Mouse (Mus musculus) layer of hippocampus, adult 2 months (tissue): Measurements from ENCODE around the gene Zfp462. TPM values are rescaled to one million over a fixed set of nuclear protein-coding genes. Genes with fewer than 3 reads are reported as not detected.
A peak's percentile ranks its signal among the peaks of the same experiment; 100 is the strongest.

Experiments
- DNase-seq, 2 experiments: peaks; one replicate each; pipeline ENCODE4 v3.0.0; 2022; ENCODE audit warnings: low spot score in 2 of 2
- H3K27ac ChIP-seq: fragments of 200-600 bp; 2 replicates; pipeline ENCODE4 v1.8.1; 2022
- H3K4me3 ChIP-seq: fragments of 200-600 bp; 2 replicates; pipeline ENCODE4 v1.8.1; 2022; ENCODE audit warnings: mild to moderate bottlenecking
- CTCF ChIP-seq: fragments of 200-600 bp; conservative IDR thresholded peaks from 2 replicates; pipeline ENCODE4 v1.8.1; 2022; ENCODE audit warnings: antibody characterized with exemption, mild to moderate bottlenecking, moderate library complexity
- total RNA-seq, 2 experiments: library from RNA; stranded (reverse); gene quantifications; 2 replicates each; pipeline ENCODE4 v1.2.3; 2021

The Zfp462 gene
- total RNA-seq, 2 experiments from 2014 or later: 66.7 to 68.8 TPM

GRCm38 (mm10) chr4:55042573-55042972 lies 97.7 kb downstream of the Zfp462 start:
- Histone ChIP-seq H3K4me3 (no peak overlapping the region), H3K27ac (no peak overlapping the region; the same call in 1 of the 2 replicates)
- no peak for DNase-seq
- no peak for TF ChIP-seq CTCF

GRCm38 (mm10) chr4:55047266-55047665 lies 102.4 kb downstream of the Zfp462 start:
- no peak overlapping the region for H3K4me3 ChIP-seq
- TF ChIP-seq CTCF: no peak
- DNase-seq: no peak

DNA sequence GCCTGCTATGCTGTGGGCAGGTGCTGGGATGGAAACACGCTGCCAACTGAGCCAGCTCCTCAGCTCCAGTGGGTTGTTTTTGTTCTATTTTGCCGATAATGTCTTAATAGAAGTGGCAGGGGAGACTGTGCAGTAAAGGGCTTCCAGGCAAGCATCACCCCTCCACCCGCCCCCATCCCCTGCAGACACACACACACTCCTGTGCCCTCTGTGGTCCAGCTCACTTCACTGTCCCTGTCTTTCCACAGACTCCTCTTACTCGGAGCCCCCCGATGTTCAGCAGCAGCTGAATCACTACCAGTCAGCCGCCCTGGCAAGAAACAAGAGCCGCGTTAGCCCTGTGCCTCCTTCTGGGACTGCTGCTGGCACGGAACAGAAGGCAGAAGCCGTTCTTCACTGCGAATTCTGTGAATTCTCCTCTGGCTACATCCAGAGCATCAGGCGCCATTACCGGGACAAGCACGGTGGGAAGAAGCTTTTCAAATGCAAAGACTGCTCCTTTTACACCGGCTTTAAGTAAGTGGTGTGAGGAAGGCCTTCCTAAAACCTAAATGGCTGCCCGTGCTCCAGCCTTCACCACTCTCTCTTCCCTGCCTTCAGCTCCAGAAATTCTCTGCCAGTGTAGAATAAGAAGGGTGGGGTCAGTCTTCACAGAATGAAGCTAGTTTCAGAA lies 105.2 kb downstream of the Zfp462 start:
- peak overlapping the region; percentile 76 for H3K27ac ChIP-seq
- H3K4me3 ChIP-seq: 0 out of 2 replicates have a peak overlapping the region, but pooled peaks have one; percentile 2
- peak; percentile 42 to 46 for DNase-seq
- no peak for TF ChIP-seq CTCF

More at GRCm38 (mm10) chr4:55047266-55047665, 102.4 kb downstream of the Zfp462 start:
- no peak overlapping the region for H3K27ac ChIP-seq

DNA sequence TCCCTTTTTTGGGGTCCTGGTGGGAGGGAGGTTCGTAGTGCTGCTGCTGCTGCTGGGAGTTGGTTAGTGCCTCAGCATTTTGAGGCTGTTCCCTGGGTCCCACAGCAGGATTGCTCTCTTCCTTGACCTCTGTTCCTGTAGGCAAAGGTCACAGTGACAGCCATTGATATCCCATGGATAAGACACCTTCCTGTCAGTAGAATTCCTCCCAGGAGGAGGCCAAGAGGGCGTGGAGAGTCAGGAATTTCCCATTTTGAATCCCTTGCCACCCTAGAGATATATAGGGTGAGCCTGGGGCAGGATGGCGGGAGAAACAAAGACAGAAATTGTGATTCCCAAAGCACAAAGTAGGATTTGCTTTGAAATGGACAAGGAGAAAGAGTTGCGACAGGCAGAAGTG lies 106.5 kb downstream of the Zfp462 start:
- Histone ChIP-seq H3K27ac (no peak overlapping the region), H3K4me3 (no peak overlapping the region)
- TF ChIP-seq CTCF: no peak
- no peak for DNase-seq

DNA sequence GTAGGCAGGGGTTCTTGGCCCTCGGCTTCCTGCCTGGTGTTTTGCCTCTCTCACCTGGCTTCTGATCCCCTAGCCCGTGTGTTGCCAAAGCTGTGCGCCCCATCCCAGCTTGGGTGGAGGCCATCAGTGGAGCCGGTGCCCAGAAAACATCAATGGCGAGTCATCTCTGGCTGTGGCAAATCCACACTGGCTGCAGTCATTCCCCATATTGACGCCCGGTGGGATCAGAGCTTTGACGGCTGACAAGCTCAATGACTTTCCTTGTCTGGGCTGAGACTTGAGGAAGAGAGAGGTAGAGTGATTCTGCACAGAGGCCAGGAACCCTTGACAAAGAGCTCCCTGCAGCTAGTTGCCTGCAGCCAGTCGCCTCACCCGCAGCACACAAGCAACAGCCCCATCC lies 107.8 kb downstream of the Zfp462 start:
- Histone ChIP-seq H3K4me3 (no peak overlapping the region), H3K27ac (no peak overlapping the region)
- DNase-seq: no peak
- TF ChIP-seq CTCF: no peak

- H3K27ac ChIP-seq: no peak overlapping the region
- no peak overlapping the region for H3K4me3 ChIP-seq
- DNase-seq: no peak
- peak; percentile 21; the same call in 1 of the 2 replicates for TF ChIP-seq CTCF
Observed at GRCm38 (mm10) chr4:55057666-55058455, 113.0 kb downstream of the Zfp462 start.

- no peak for DNase-seq
- TF ChIP-seq CTCF: no peak
- H3K27ac ChIP-seq: no peak overlapping the region
- no peak overlapping the region for H3K4me3 ChIP-seq
Observed at GRCm38 (mm10) chr4:55058901-55059300, 114.1 kb downstream of the Zfp462 start.

- H3K27ac ChIP-seq: no peak overlapping the region
- DNase-seq: no peak
- TF ChIP-seq CTCF: no peak
- H3K4me3 ChIP-seq: no peak overlapping the region
Observed at GRCm38 (mm10) chr4:55066341-55067170, 121.7 kb downstream of the Zfp462 start.

DNA sequence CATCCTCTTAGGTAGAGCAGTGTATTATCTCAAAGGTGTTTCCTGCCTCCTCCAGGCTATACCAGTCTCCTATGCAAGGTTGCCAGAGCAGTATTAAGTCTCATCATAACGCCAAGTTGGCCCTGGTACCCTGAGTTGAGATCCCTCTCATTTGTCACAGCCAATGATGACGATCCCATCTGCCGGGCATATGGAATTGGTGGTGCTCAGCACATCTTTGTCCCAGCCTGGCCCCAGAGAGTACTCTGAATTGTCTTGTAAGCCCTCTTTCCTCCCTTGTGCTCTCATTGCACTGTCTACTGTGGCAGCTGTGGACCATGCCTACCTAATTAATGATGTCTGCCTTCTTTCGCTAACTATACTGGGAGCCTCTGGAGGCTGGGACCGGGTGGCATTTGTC lies 126.7 kb downstream of the Zfp462 start:
- no peak for DNase-seq
- Histone ChIP-seq H3K27ac (no peak overlapping the region), H3K4me3 (no peak overlapping the region)
- no peak for TF ChIP-seq CTCF

- Histone ChIP-seq H3K27ac (peak overlapping the region; percentile 78), H3K4me3 (no peak overlapping the region)
- peak; percentile 64 to 76 for DNase-seq
- no peak for TF ChIP-seq CTCF
Observed at GRCm38 (mm10) chr4:55077133-55077889, 132.5 kb downstream of the Zfp462 start.

DNA sequence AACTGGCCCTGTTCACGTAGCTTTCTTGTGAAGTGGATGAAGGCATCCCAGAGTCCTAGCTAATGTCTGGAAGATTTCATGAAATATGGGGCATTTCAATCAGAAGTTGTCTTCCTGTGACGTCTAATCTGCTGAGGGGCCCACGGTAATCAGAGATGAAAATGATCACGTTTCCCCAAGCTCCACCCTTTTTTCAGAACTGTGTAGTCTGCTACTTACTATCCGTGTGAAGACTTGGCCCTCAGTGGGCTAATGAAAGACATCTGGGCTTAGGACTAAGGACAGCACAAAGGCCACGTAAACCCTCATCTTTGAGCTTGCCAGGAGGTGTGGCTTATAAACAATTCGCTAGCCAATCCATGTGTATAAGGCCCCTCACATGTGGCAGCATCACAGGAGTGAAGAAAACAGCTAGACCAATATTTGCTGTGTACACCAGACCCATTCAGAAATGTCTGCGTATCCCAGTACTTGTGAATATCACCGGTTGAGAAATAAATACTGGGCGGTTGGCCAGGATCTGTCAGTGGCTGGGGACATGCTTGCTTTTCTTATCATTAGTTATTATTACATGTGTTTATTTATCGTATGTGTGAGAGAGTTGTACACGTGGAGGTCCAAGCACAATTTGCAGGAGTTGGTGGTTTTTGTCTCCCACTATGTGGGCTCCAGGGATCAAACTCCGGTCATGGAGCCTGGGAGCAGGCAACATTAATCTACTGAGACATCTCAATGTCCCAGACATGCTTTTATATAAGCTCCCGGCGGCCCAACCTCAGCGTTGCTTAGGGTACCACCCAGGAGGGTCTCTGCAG lies 133.3 kb downstream of the Zfp462 start:
- TF ChIP-seq CTCF: no peak
- DNase-seq: no peak
- no peak overlapping the region for H3K4me3 ChIP-seq
- H3K27ac ChIP-seq: peak overlapping the region; percentile 78
